Mouse (Mus musculus) MEL (cell line): ENCODE measurements at regions not wholly inside any gene's neighbourhood (a gene's known extent, or its start where the extent isn't known, plus 50 kb on each side); places are given as distances from the start of the nearest gene placed in this dataset.

Experiments used
- CTCF ChIP-seq, 3 experiments: IDR thresholded peaks in 2 of 3; conservative IDR thresholded peaks in 1 of 3; 2 replicates each; pipeline ENCODE4 v1.5.1; 2011 to 2012; ENCODE audit warnings: low read length in 3 of 3, low read depth in 2 of 3, mild to moderate bottlenecking in 2 of 3, improper control_type of control experiment in 1 of 3, inconsistent platforms in 1 of 3, mixed read lengths in 1 of 3, moderate library complexity in 1 of 3; ENCODE audit not compliant: control insufficient read depth in 1 of 3, insufficient read depth in 1 of 3, poor library complexity in 1 of 3, severe bottlenecking in 1 of 3
- EP300 ChIP-seq, 2 experiments: IDR thresholded peaks; 2 replicates each; pipeline ENCODE4 v1.6.1; 2011; ENCODE audit warnings: improper control_type of control experiment in 2 of 2, low read length in 2 of 2, low read depth in 1 of 2, mild to moderate bottlenecking in 1 of 2
- JUND ChIP-seq: IDR thresholded peaks from 2 replicates; pipeline ENCODE4 v1.6.1; 2011; ENCODE audit warnings: low read depth, mild to moderate bottlenecking, improper control_type of control experiment, low read length
- KAT2A ChIP-seq: conservative IDR thresholded peaks from 2 replicates; pipeline ENCODE4 v1.6.1; 2012; ENCODE audit warnings: low read depth, low read length, improper control_type of control experiment, inconsistent platforms
- POLR2A ChIP-seq, 2 experiments: IDR thresholded peaks; 2 replicates each; pipeline ENCODE4 v1.6.1; 2011 to 2012; ENCODE audit warnings: low read length in 2 of 2, mild to moderate bottlenecking in 2 of 2, control low read depth in 1 of 2, improper control_type of control experiment in 1 of 2, low read depth in 1 of 2, moderate library complexity in 1 of 2; ENCODE audit not compliant: control insufficient read depth in 1 of 2, insufficient read depth in 1 of 2, poor library complexity in 1 of 2
- RAD21 ChIP-seq: IDR thresholded peaks from 2 replicates; pipeline ENCODE4 v1.6.1; 2011; ENCODE audit warnings: mild to moderate bottlenecking, low read depth, low read length, improper control_type of control experiment
- SMC3 ChIP-seq: IDR thresholded peaks from 2 replicates; pipeline ENCODE4 v1.6.1; 2011; ENCODE audit warnings: low read depth, low read length, improper control_type of control experiment
- TCF12 ChIP-seq: IDR thresholded peaks from 2 replicates; pipeline ENCODE4 v1.6.1; 2014; ENCODE audit warnings: low read depth, mild to moderate bottlenecking, inconsistent platforms, low read length, improper control_type of control experiment, moderate library complexity
- ZNF384 ChIP-seq: IDR thresholded peaks from 2 replicates; pipeline ENCODE4 v1.6.1; 2012; ENCODE audit warnings: low read depth, mild to moderate bottlenecking, inconsistent platforms, low read length, improper control_type of control experiment

DNA sequence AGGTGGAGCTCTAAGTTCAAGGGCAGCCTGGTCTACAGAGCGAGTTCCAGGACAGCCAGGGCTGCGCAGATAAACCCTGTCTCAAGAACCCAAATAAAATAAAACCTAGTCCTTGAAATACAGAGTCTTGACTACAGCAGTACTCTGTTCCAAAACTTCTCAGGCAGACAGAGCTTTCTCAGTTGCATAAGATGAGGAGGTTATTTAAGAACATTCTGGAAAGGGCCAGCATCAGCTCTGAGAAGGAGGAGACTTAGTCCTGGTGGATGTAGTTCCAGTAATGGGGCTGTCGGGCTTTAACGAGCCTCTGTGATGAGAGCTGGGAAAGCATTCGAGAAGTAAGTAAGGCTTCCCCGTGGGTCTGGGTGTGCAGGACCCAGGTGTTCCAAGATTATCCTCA, 83.5 kb upstream of the Klf4 start:
- TF ChIP-seq POLR2A (IDR thresholded peaks at IDR 0.05; ENCODE audit: control insufficient read depth in 1 of 2, insufficient read depth in 1 of 2, low read depth in 1 of 2, low read length in 2 of 2, poor library complexity in 1 of 2) (no peak), EP300 (IDR thresholded peaks at IDR 0.05; ENCODE audit: low read depth in 1 of 2, low read length in 2 of 2) (no peak), TCF12 (no peak), KAT2A (no peak), RAD21 (no peak), CTCF (IDR thresholded peaks at IDR 0.05 in 2 of 3, conservative IDR thresholded peaks at IDR 0.05 in 1 of 3; ENCODE audit: control insufficient read depth in 1 of 3, insufficient read depth in 1 of 3, low read depth in 2 of 3, low read length in 3 of 3, poor library complexity in 1 of 3, severe bottlenecking in 1 of 3) (no peak), JUND (no peak), SMC3 (no peak), ZNF384 (no peak)
